Mouse (Mus musculus) hindbrain, embryonic 16.5 days (tissue): ENCODE results near the gene Cfap157. TPM values are rescaled to one million over a fixed set of nuclear protein-coding genes. Genes with fewer than 3 reads are reported as not detected.
A peak's percentile ranks its signal among the peaks of the same experiment; 100 is the strongest.

Experiments used
- ATAC-seq: fragments of 200-750 bp; cut with Nextera tagmentation; 2 replicates; pipeline ENCODE4 v1.8.0; 2017; ENCODE audit warnings: moderate TSS enrichment, moderate library complexity
- H3K27ac ChIP-seq: fragments of 300-500 bp; sonication (generic); 2 replicates; pipeline ENCODE4 v1.5.1; 2014; ENCODE audit warnings: low read depth, mild to moderate bottlenecking, control low read depth, low read length, moderate library complexity
- H3K27me3 ChIP-seq: fragments of 300-500 bp; sonication (generic); replicated peaks from 2 replicates; pipeline ENCODE4 v1.6.1; 2014; ENCODE audit warnings: low read length; ENCODE audit not compliant: control insufficient read depth, insufficient read depth
- H3K36me3 ChIP-seq: fragments of 300-500 bp; sonication (generic); 2 replicates; pipeline ENCODE4 v1.6.1; 2014; ENCODE audit warnings: mild to moderate bottlenecking, low read length, moderate library complexity, mixed read lengths; ENCODE audit not compliant: control insufficient read depth, insufficient read depth
- H3K4me1 ChIP-seq: fragments of 300-500 bp; sonication (generic); 2 replicates; pipeline ENCODE4 v1.6.1; 2014; ENCODE audit warnings: low read depth, low read length; ENCODE audit not compliant: control insufficient read depth, insufficient read depth
- H3K4me2 ChIP-seq: fragments of 300-500 bp; sonication (generic); 2 replicates; pipeline ENCODE4 v1.6.1; 2014; ENCODE audit warnings: mild to moderate bottlenecking, low read length, control low read depth, moderate library complexity
- H3K4me3 ChIP-seq: fragments of 300-500 bp; sonication (generic); 2 replicates; pipeline ENCODE4 v1.5.1; 2014; ENCODE audit warnings: mild to moderate bottlenecking, low read length, control low read depth, moderate library complexity
- H3K9ac ChIP-seq: fragments of 300-500 bp; sonication (generic); 2 replicates; pipeline ENCODE4 v1.6.1; 2014; ENCODE audit warnings: low read depth, mild to moderate bottlenecking, control low read depth, low read length, moderate library complexity
- H3K9me3 ChIP-seq: fragments of 300-500 bp; sonication (generic); 2 replicates; pipeline ENCODE4 v1.6.1; 2014; ENCODE audit warnings: mild to moderate bottlenecking, low read length, moderate library complexity; ENCODE audit not compliant: control insufficient read depth
- WGBS: fragments of 180-500 bp; shearing (Covaris S2); extraction: QIAGEN DNeasy Blood & Tissue Kit; methylation state at CpG from one replicate; pipeline ENCODE4 v1.1.7; 2014; 5-methylcytosine and 5-hydroxymethylcytosine counted together
- polyA plus RNA-seq: library from polyadenylated mRNA; unstranded; fragments of >200 nt; fragmentation: Nextera tagmentation; extraction: Ambion mirVana; gene quantifications from 2 replicates; pipeline ENCODE4 v1.2.1, GENCODE M21; 2015

Gene Cfap157
- 0.75 and 1.1 TPM in 2 replicates for polyA plus RNA-seq

DNA sequence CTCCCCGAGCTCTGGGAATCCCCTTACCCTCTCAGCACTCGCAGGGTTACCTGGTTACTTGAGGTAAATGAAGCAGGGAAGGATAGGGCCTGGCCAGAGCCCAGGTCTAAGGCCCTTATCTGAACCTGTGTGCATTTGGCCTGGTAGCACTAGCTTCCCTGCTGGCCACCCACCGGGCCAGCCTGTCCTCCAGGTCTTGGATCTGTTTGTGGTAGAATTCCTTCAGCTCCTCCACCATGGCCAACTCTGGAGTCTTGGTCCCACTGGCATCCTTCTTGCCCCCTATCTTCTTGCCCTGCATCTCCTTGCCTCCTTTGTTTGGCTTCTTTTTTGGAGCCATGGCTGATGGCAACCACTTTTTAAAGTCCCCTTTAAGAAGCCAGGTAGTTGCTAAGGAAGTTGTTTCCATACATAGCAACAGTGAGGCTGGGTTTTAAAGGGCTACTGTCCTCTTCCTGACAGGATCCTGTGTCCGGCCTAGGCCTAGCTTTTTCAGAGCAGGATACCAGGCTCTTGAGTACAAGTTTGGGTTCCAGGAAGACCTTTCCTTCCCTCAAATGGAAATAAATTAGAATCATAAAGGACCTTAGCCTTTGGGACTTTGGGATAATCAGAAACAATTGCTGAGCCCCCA, at the start of gene Cfap157:
Cfap157 (minus strand) TSS at position 381 of the 634 bp plus-strand sequence.
- peaks cover 3% of the 10 kb centered on the region; the same call in 1 of the 2 replicates for H3K4me1 ChIP-seq
- 72% methylated on average over 4 of the region's 4 CpGs for WGBS
- peaks cover 7% of the 10 kb centered on the region for H3K36me3 ChIP-seq
- no peaks in the 10 kb centered on the region for H3K27me3 ChIP-seq
- H3K4me2 ChIP-seq: peak within 1 kb of the TSS; percentile 30
- H3K9me3 ChIP-seq: no peaks in the 10 kb centered on the region
- H3K9ac ChIP-seq: no peak within 1 kb of the TSS
- peak within 1 kb of the TSS; percentile 14 for H3K4me3 ChIP-seq
- ATAC-seq: no peak
- no peak within 1 kb of the TSS; the same call in 1 of the 2 replicates for H3K27ac ChIP-seq

DNA sequence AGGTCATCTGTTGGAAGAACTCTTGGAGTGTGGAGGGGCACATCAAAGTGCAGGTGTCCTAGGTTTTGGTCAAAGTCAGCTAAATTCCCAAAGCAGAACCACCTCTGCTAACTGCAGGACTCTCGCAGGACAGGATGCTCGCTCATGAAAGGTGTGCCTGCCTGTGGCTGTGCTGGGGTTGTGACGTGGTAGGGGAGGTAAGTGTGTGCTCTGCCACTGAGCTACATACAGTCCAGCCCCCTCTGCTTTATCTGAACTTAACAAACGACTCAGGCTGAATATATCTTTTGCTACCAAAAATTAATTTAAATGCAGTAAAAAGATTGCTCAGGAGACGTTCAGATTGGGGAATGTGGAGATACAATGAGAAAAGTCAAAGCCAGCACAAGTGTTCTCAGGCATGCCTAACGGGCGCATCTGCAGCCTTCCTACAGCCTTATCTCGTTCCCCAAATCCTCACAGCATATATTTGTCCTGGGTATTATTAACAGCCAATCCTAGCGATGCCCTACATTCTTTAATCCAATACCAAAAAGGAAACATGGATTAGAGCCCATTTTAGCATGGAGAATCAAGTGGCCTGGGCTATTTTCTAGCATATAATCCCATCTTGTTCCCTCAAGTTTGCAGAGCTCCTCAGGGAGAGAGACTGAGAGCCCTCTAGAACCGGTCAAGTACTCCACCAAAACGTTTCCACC, 44.9 kb upstream of the Cfap157 start:
- Histone ChIP-seq H3K4me3 (no peak overlapping the region), H3K4me2 (no peak overlapping the region), H3K36me3 (no peaks in the 10 kb centered on the region), H3K27me3 (no peaks in the 10 kb centered on the region), H3K9ac (no peak overlapping the region), H3K27ac (no peak overlapping the region), H3K4me1 (peaks cover 5% of the 10 kb centered on the region; the same call in 1 of the 2 replicates), H3K9me3 (no peaks in the 10 kb centered on the region)
- 77% methylated on average over 11 of the region's 11 CpGs for WGBS
- ATAC-seq: no peak

DNA sequence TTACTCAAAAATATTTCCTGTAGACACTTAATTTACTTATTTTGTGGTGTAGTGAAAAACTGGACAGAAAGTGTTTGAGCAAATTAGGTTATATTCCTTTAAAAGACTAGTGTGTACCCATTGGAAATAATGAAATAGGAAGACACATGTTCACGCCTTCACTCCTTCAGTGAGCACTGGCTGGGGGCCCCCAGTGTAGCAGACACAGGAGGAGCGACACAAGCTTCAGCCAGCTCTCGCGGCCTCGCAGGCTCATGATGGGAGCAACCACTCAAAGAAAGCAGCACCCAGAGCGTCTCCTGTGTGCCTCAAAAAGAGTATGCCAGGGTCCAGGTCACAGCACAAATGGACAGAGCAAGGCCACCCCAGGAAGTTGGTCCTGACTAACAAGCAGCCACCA, 41.6 kb upstream of the Cfap157 start:
- ATAC-seq: no peak
- no peak overlapping the region for H3K27ac ChIP-seq
- peaks cover 12% of the 10 kb centered on the region for H3K4me1 ChIP-seq
- no peaks in the 10 kb centered on the region for H3K9me3 ChIP-seq
- 73% methylated on average over 6 of the region's 6 CpGs for WGBS
- H3K9ac ChIP-seq: no peak overlapping the region
- H3K4me3 ChIP-seq: no peak overlapping the region
- H3K27me3 ChIP-seq: no peaks in the 10 kb centered on the region
- 0 out of 2 replicates have a peak, but pooled peaks cover 2% of the 10 kb centered on the region for H3K36me3 ChIP-seq
- H3K4me2 ChIP-seq: no peak overlapping the region

DNA sequence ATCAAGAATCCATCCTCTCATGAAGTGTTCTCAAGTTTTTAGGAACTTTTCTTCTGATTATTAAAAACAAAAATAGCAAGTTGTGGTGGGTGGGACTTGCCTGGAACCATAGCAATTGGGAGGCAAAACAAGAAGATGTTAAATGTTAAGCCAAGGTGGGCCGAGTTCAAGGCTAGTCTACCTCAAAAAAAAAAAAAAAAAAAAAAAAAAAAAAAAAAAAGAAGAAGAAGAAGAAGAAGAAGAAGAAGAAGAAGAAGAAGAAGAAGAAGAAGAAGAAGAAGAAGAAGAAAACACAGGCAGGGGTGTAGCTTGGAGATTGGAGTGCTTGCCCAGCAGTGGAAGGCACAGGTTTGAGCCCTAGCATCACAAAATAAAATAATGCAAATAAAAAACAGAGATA, 40.5 kb upstream of the Cfap157 start:
- WGBS: 90% methylated on average over 1 of the region's 1 CpGs
- no peaks in the 10 kb centered on the region for H3K9me3 ChIP-seq
- 0 out of 2 replicates have a peak, but pooled peaks cover 4% of the 10 kb centered on the region for H3K36me3 ChIP-seq
- no peak overlapping the region for H3K9ac ChIP-seq
- peaks cover 12% of the 10 kb centered on the region for H3K4me1 ChIP-seq
- no peak overlapping the region for H3K4me3 ChIP-seq
- H3K27ac ChIP-seq: no peak overlapping the region
- H3K27me3 ChIP-seq: no peaks in the 10 kb centered on the region
- ATAC-seq: no peak
- no peak overlapping the region for H3K4me2 ChIP-seq

DNA sequence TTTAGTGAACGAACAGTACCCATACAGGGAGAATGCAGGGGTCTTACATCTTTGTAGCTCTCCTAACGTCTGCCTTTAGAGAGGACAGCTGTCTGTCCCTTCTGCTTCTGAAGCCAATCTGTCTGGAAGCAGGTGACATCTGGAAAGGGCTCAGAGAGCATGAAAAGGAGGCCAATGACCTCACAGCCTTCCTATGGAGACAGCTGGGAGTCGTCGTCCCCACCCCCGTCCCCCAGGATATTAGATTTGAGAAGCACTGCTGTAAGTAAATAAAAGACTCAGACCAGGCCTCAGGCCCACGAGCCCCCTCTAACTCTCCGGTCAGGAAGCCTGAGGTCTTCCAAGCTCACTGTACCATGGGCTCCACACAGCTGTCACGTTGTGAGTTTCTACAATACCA, 40.0 kb upstream of the Cfap157 start:
- no peak overlapping the region for H3K27ac ChIP-seq
- H3K27me3 ChIP-seq: no peaks in the 10 kb centered on the region
- no peak for ATAC-seq
- H3K36me3 ChIP-seq: 0 out of 2 replicates have a peak, but pooled peaks cover 4% of the 10 kb centered on the region
- WGBS: 20% methylated on average over 8 of the region's 8 CpGs
- H3K9ac ChIP-seq: no peak overlapping the region
- no peak overlapping the region for H3K4me3 ChIP-seq
- no peaks in the 10 kb centered on the region for H3K9me3 ChIP-seq
- H3K4me1 ChIP-seq: peaks cover 12% of the 10 kb centered on the region
- no peak overlapping the region for H3K4me2 ChIP-seq

DNA sequence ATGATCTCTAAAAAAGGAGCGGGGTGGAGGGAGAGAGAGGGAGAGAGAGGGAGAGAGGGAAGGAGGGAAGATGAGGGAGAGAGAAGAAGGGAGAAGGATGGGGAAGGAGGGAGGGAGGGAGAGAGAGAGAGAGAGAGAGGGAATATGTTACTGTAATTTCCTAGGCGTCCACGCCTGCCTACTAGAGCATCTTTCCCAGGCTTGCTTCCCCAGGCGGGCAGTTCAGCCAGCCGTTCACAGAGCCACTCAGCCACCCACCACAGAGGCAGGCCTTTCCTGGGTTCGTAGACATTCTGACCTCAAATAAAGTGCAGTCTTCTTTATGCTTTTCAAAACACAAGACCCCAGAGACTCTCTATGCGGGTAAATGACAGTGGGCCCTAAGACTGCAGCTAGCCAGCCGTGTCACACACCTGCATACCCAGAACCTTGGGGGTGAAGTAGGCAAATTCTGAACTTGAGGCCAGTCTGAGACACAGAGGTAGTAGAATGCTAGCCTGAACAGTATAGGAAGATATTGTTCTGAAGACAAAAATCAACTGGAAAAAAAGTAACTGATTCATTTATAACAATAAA, 39.4 kb upstream of the Cfap157 start:
- Histone ChIP-seq H3K4me2 (no peak overlapping the region), H3K9me3 (no peaks in the 10 kb centered on the region), H3K4me3 (no peak overlapping the region), H3K27me3 (no peaks in the 10 kb centered on the region), H3K27ac (no peak overlapping the region; the same call in 1 of the 2 replicates), H3K9ac (0 out of 2 replicates have a peak overlapping the region, but pooled peaks have one; percentile 42), H3K36me3 (0 out of 2 replicates have a peak, but pooled peaks cover 4% of the 10 kb centered on the region), H3K4me1 (peaks cover 12% of the 10 kb centered on the region)
- no peak for ATAC-seq
- WGBS: 47% methylated on average over 8 of the region's 8 CpGs

DNA sequence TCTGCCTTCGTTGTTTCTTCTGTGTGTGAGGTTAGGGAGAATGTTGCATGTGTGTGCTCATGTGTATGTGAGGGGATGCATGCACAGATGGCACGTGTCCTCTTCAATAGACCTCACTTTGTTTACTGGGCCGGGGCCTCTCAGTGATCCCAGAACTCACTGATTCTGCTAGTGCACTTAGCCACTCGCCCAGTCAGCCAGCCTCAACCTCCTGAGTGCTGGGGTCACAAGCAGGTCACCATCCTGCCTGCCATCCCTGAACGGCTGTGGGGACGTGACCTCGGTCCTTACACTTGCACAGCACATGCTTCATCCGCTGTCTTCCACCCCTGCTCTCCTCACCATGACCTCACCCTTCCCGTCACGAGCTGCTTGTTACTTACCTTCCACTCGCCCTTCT, 38.9 kb upstream of the Cfap157 start:
- Histone ChIP-seq H3K4me2 (no peak overlapping the region), H3K9ac (no peak overlapping the region), H3K4me1 (peaks cover 12% of the 10 kb centered on the region), H3K9me3 (no peaks in the 10 kb centered on the region), H3K4me3 (no peak overlapping the region), H3K36me3 (0 out of 2 replicates have a peak, but pooled peaks cover 4% of the 10 kb centered on the region), H3K27ac (no peak overlapping the region), H3K27me3 (no peaks in the 10 kb centered on the region)
- no peak for ATAC-seq
- WGBS: 48% methylated on average over 11 of the region's 11 CpGs

DNA sequence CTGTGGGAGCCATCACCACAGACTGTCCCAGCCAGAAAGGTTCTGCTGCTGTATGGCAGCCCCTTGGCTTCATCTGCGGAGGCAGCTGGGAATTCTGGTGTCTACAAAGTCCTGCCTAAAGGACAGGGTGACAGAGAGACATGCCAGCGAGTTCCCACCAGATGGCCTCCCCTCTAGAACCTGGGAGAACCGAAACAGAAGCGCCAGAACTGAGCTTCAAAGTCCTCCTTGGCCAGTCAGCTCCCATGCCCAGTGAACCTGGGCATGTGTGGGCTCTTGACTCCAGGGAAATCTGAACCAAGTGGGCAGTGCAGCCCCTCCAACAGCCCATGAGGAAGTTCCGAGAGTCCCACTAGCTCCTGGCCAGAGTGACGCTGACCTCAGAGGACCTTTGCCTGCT, 38.4 kb upstream of the Cfap157 start:
- 64% methylated on average over 6 of the region's 6 CpGs for WGBS
- Histone ChIP-seq H3K9me3 (no peaks in the 10 kb centered on the region), H3K36me3 (0 out of 2 replicates have a peak, but pooled peaks cover 4% of the 10 kb centered on the region), H3K4me3 (no peak overlapping the region), H3K27me3 (no peaks in the 10 kb centered on the region), H3K27ac (no peak overlapping the region), H3K9ac (no peak overlapping the region), H3K4me2 (no peak overlapping the region), H3K4me1 (peaks cover 12% of the 10 kb centered on the region)
- ATAC-seq: no peak
